Mouse (Mus musculus): ENCODE measurements at regions not wholly inside any gene's neighbourhood (a gene's known extent, or its start where the extent isn't known, plus 50 kb on each side); places are given as distances from the start of the nearest gene placed in this dataset.

GRCm38 (mm10) chr4:62778621-62779020 lies 186.8 kb upstream of the Zfp618 start:
- TF ChIP-seq EP300 (IDR thresholded peaks at IDR 0.05; ENCODE audit: low read depth): no peak
- TF ChIP-seq CTCF (IDR thresholded peaks at IDR 0.05; ENCODE audit: low read depth): no peak
